Mouse (Mus musculus) cerebellum, adult 11-12 months (tissue): ENCODE results near the gene Srm.

ENCODE experiments used
- DNase-seq: peaks from one replicate; pipeline ENCODE4 v3.0.0; 2022

The Srm gene

DNA sequence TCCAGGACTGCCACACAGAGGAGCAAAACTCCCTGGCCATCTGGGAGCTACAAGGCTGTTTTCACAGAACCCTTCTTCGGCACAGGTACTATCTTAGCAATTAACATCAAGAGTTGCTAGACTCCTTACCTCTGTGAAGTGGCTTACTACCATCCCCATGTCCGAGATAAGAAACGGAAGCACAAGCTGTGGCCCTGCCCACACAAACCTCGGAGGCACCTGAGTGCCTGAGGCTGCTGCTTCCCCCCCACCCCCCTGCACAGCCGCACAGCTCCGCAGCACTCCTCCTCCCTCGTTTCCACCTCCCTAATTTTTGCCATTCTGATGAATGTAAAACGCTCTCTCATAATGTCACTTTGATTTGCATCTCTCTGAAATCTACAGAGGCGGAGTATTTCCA, 47.0 kb downstream of the Srm start:
- DNase-seq, result no peak

DNA sequence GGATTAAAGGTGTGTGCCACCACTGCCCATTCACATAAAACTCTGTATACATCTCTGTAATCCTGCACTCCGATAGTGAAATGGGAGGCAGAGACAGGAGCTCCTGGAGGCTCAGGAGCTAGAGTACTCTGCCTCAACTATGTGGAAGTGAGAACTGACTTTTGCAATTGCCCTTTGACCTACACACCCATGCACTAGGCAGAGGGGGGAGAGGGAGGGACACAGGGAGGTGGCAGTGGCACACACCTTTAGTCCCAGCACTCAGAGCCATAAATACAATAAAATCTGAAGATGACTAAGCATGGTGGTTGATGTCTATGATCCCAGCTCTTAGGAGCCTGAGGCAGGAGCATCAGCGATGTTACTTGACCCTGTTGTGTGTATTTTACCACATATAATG, 48.2 kb downstream of the Srm start:
- no peak for DNase-seq

GRCm38 (mm10) chr4:148641121-148641520, 49.8 kb downstream of the Srm start:
- no peak for DNase-seq

- DNase-seq, result no peak
These were observed 52.2 kb downstream of the Srm start, which contains the start of gene Gm572 for GRCm38 (mm10) chr4:148643291-148644156. Gene Gm572 (plus strand): TSS chr4:148643317.

DNA sequence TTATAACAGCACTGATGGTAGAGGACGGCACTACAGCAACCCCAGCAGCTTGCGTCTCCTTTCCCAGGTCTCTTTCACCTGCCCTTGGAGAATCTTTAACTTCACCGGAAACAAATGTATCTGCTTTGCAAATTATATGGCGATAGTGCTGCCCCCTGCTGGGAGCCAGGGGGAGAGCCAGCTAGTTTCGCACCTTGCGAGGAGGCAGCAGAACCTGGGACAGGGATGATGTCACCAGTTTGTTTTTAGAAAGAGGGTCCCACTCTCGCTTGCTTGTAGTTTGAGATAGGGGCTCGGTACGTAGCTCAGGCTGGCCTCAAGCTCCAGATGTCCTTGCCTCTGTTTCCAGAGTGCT, 52.8 kb downstream of the Srm start:
- peak; percentile 56 for DNase-seq
